Mouse (Mus musculus) kidney, adult 2 months (tissue): ENCODE measurements around the gene Hoxa1.

ENCODE experiments used
- CTCF ChIP-seq: fragments of 200-500 bp; conservative IDR thresholded peaks from 2 replicates; pipeline ENCODE4 v1.5.1; 2011; ENCODE audit warnings: low read depth, mild to moderate bottlenecking, control low read depth, low read length, moderate library complexity, mixed read lengths; ENCODE audit not compliant: insufficient read depth, insufficient read length
- POLR2A ChIP-seq: fragments of 200-500 bp; IDR thresholded peaks from one replicate; pipeline ENCODE4 v1.6.1; 2011; ENCODE audit warnings: low read depth, low read length, control low read depth

GRCm38 (mm10) chr6:52177061-52177735 lies 19.1 kb upstream of the Hoxa1 start, which contains the start of gene 5730596B20Rik:
- TF ChIP-seq CTCF (no peak), POLR2A (peak; percentile 35)
